Mouse (Mus musculus): Measurements from ENCODE around the gene Ppcdc. TPM values are rescaled to one million over a fixed set of nuclear protein-coding genes. Genes with fewer than 3 reads are reported as not detected.

The Ppcdc gene
- 55.0 and 58.6 TPM in 2 replicates for total RNA-seq (2014; fragmentation: Nextera tagmentation)
- 26.0 and 29.9 TPM in 2 replicates for total RNA-seq (2017)
- 3.0 and 8.5 TPM in 2 replicates for polyA plus RNA-seq (2012)

- ATAC-seq (ENCODE audit: extremely low read depth, insufficient number of reproducible peaks, low FRiP score, poor library complexity, severe bottlenecking) (peak; percentile 91), DNase-seq (ENCODE audit: low spot score) (peak; percentile 96)
- Histone ChIP-seq H3K4me3 (ENCODE audit: low read depth, low read length) (peak within 1 kb of the TSS; percentile 72), H3K36me3 (replicated peaks) (peaks cover 34% of the 10 kb centered on the region), H3K27me3 (ENCODE audit: insufficient read depth, low read length) (peaks cover 5% of the 10 kb centered on the region), H3K4me1 (ENCODE audit: insufficient read depth, low read depth, low read length) (peaks cover 44% of the 10 kb centered on the region), H3K9me3 (replicated peaks) (no peaks in the 10 kb centered on the region)
- TF ChIP-seq GATA1 (IDR thresholded peaks at IDR 0.05; ENCODE audit: borderline replicate concordance, low read length) (no peak), TAL1 (conservative IDR thresholded peaks at IDR 0.05; ENCODE audit: low read depth, low read length) (no peak), GATA2 (IDR thresholded peaks at IDR 0.05; ENCODE audit: borderline replicate concordance, low read depth, low read length) (no peak), CTCF (IDR thresholded peaks at IDR 0.05; ENCODE audit: low read depth, low read length) (no peak), POLR2AphosphoS5 (IDR thresholded peaks at IDR 0.05; ENCODE audit: insufficient replicate concordance, low read depth, low read length) (no peak)
Observed at GRCm38 (mm10) chr9:57439522-57440295, at the start of gene Ppcdc. Gene Ppcdc (minus strand): TSS chr9:57440124.

- peaks cover 30% of the 10 kb centered on the region for H3K27me3 ChIP-seq (ENCODE audit: insufficient read depth, low read length)
- TF ChIP-seq TAL1 (conservative IDR thresholded peaks at IDR 0.05; ENCODE audit: low read depth, low read length) (no peak), GATA1 (IDR thresholded peaks at IDR 0.05; ENCODE audit: borderline replicate concordance, low read length) (no peak), POLR2AphosphoS5 (IDR thresholded peaks at IDR 0.05; ENCODE audit: insufficient replicate concordance, low read depth, low read length) (no peak), CTCF (IDR thresholded peaks at IDR 0.05; ENCODE audit: low read depth, low read length) (no peak), GATA2 (IDR thresholded peaks at IDR 0.05; ENCODE audit: borderline replicate concordance, low read depth, low read length) (no peak)
- H3K4me3 ChIP-seq (ENCODE audit: low read depth, low read length), result no peak overlapping the region
- H3K36me3 ChIP-seq (replicated peaks), result no peaks in the 10 kb centered on the region
- DNase-seq (ENCODE audit: low spot score) (no peak), ATAC-seq (ENCODE audit: extremely low read depth, insufficient number of reproducible peaks, low FRiP score, poor library complexity, severe bottlenecking) (no peak)
- H3K9me3 ChIP-seq (replicated peaks), result peaks cover 13% of the 10 kb centered on the region; the same call in 1 of the 2 replicates
- H3K4me1 ChIP-seq (ENCODE audit: insufficient read depth, low read depth, low read length), result peaks cover 20% of the 10 kb centered on the region
Observed at GRCm38 (mm10) chr9:57487807-57488206, 47.9 kb upstream of the Ppcdc start.

- DNase-seq (ENCODE audit: low spot score), result peak; percentile 77
- Histone ChIP-seq H3K9me3 (replicated peaks) (peaks cover 9% of the 10 kb centered on the region; the same call in 1 of the 2 replicates), H3K4me3 (ENCODE audit: low read depth, low read length) (no peak overlapping the region), H3K36me3 (replicated peaks) (no peaks in the 10 kb centered on the region), H3K27me3 (ENCODE audit: insufficient read depth, low read length) (peaks cover 30% of the 10 kb centered on the region), H3K4me1 (ENCODE audit: insufficient read depth, low read depth, low read length) (peaks cover 20% of the 10 kb centered on the region)
- ATAC-seq (ENCODE audit: extremely low read depth, insufficient number of reproducible peaks, low FRiP score, poor library complexity, severe bottlenecking), result no peak
- TF ChIP-seq GATA2 (IDR thresholded peaks at IDR 0.05; ENCODE audit: borderline replicate concordance, low read depth, low read length), result no peak
- no peak for TF ChIP-seq TAL1 (conservative IDR thresholded peaks at IDR 0.05; ENCODE audit: low read depth, low read length)
- TF ChIP-seq POLR2AphosphoS5 (IDR thresholded peaks at IDR 0.05; ENCODE audit: insufficient replicate concordance, low read depth, low read length), result no peak
- no peak for TF ChIP-seq GATA1 (IDR thresholded peaks at IDR 0.05; ENCODE audit: borderline replicate concordance, low read length)
- peak; percentile 98 for TF ChIP-seq CTCF (IDR thresholded peaks at IDR 0.05; ENCODE audit: low read depth, low read length)
Observed at GRCm38 (mm10) chr9:57485774-57486173, 45.9 kb upstream of the Ppcdc start.

- ATAC-seq (ENCODE audit: extremely low read depth, insufficient number of reproducible peaks, low FRiP score, poor library complexity, severe bottlenecking) (no peak), DNase-seq (ENCODE audit: low spot score) (no peak)
- Histone ChIP-seq H3K36me3 (replicated peaks) (no peaks in the 10 kb centered on the region), H3K4me1 (ENCODE audit: insufficient read depth, low read depth, low read length) (peaks cover 9% of the 10 kb centered on the region; the same call in 1 of the 2 replicates), H3K4me3 (ENCODE audit: low read depth, low read length) (no peak overlapping the region), H3K27me3 (ENCODE audit: insufficient read depth, low read length) (peaks cover 18% of the 10 kb centered on the region), H3K9me3 (replicated peaks) (0 out of 2 replicates have a peak, but pooled peaks cover 3% of the 10 kb centered on the region)
- TF ChIP-seq POLR2AphosphoS5 (IDR thresholded peaks at IDR 0.05; ENCODE audit: insufficient replicate concordance, low read depth, low read length) (no peak), CTCF (IDR thresholded peaks at IDR 0.05; ENCODE audit: low read depth, low read length) (no peak), TAL1 (conservative IDR thresholded peaks at IDR 0.05; ENCODE audit: low read depth, low read length) (no peak), GATA1 (IDR thresholded peaks at IDR 0.05; ENCODE audit: borderline replicate concordance, low read length) (no peak), GATA2 (IDR thresholded peaks at IDR 0.05; ENCODE audit: borderline replicate concordance, low read depth, low read length) (no peak)
Observed at GRCm38 (mm10) chr9:57468914-57469313, 29.0 kb upstream of the Ppcdc start.

- Histone ChIP-seq H3K36me3 (replicated peaks) (no peaks in the 10 kb centered on the region), H3K4me1 (ENCODE audit: insufficient read depth, low read depth, low read length) (peaks cover 9% of the 10 kb centered on the region; the same call in 1 of the 2 replicates), H3K9me3 (replicated peaks) (0 out of 2 replicates have a peak, but pooled peaks cover 3% of the 10 kb centered on the region), H3K4me3 (ENCODE audit: low read depth, low read length) (peak within 1 kb of the TSS; percentile 67; the same call in 1 of the 2 replicates), H3K27me3 (ENCODE audit: insufficient read depth, low read length) (peaks cover 23% of the 10 kb centered on the region)
- peak; percentile 59 for DNase-seq (ENCODE audit: low spot score)
- TF ChIP-seq GATA1 (IDR thresholded peaks at IDR 0.05; ENCODE audit: borderline replicate concordance, low read length), result no peak
- ATAC-seq (ENCODE audit: extremely low read depth, insufficient number of reproducible peaks, low FRiP score, poor library complexity, severe bottlenecking), result peak; percentile 22; the same call in 1 of the 2 replicates
Observed at GRCm38 (mm10) chr9:57467896-57468549, 28.1 kb upstream of the Ppcdc start, which contains the start of gene Scamp5. Gene Scamp5 (minus strand): TSS chr9:57468060.

- TF ChIP-seq CTCF (IDR thresholded peaks at IDR 0.05; ENCODE audit: low read depth, low read length), result no peak
- no peak for TF ChIP-seq POLR2AphosphoS5 (IDR thresholded peaks at IDR 0.05; ENCODE audit: insufficient replicate concordance, low read depth, low read length)
- no peak for TF ChIP-seq GATA2 (IDR thresholded peaks at IDR 0.05; ENCODE audit: borderline replicate concordance, low read depth, low read length)
- peaks cover 25% of the 10 kb centered on the region for H3K27me3 ChIP-seq (ENCODE audit: insufficient read depth, low read length)
- 0 out of 2 replicates have a peak, but pooled peaks cover 3% of the 10 kb centered on the region for H3K9me3 ChIP-seq (replicated peaks)
- peak overlapping the region; percentile 67; the same call in 1 of the 2 replicates for H3K4me3 ChIP-seq (ENCODE audit: low read depth, low read length)
- no peak for DNase-seq (ENCODE audit: low spot score)
- H3K36me3 ChIP-seq (replicated peaks), result no peaks in the 10 kb centered on the region
- no peak for ATAC-seq (ENCODE audit: extremely low read depth, insufficient number of reproducible peaks, low FRiP score, poor library complexity, severe bottlenecking)
- H3K4me1 ChIP-seq (ENCODE audit: insufficient read depth, low read depth, low read length), result peaks cover 9% of the 10 kb centered on the region; the same call in 1 of the 2 replicates
Observed at GRCm38 (mm10) chr9:57467271-57467771, 27.4 kb upstream of the Ppcdc start.

Data from G1E (cell line).